Mouse (Mus musculus) c-Kit-positive CD71-negative TER-119-negative erythroid progenitor cells, embryonic 14.5 days (primary cell): Measurements from ENCODE around the gene Hivep3.

ENCODE experiments used
- DNase-seq: peaks from one replicate; pipeline ENCODE4 v3.0.0-alpha.2; 2013; ENCODE audit warnings: low read depth

The Hivep3 gene

GRCm38 (mm10) chr4:120153736-120154135 is 420.2 kb downstream of the Hivep3 start:
- DNase-seq, result no peak

GRCm38 (mm10) chr4:120158714-120159310 is 425.2 kb downstream of the Hivep3 start:
- no peak for DNase-seq

- DNase-seq, result no peak
Observed at GRCm38 (mm10) chr4:120161166-120161949, 427.8 kb downstream of the Hivep3 start, which contains the start of gene Edn2. Gene Edn2 (plus strand): TSS chr4:120161206.

- DNase-seq, result no peak
Observed at GRCm38 (mm10) chr4:120162586-120162985, 429.0 kb downstream of the Hivep3 start.

- no peak for DNase-seq
Observed at GRCm38 (mm10) chr4:120163242-120163641, 429.7 kb downstream of the Hivep3 start.

GRCm38 (mm10) chr4:120164316-120164715 is 430.7 kb downstream of the Hivep3 start:
- DNase-seq, result no peak

- DNase-seq, result no peak
Observed at GRCm38 (mm10) chr4:120167778-120168177, 434.2 kb downstream of the Hivep3 start.

- no peak for DNase-seq
Observed at GRCm38 (mm10) chr4:120168346-120168745, 434.8 kb downstream of the Hivep3 start.

GRCm38 (mm10) chr4:120170387-120170936 is 436.9 kb downstream of the Hivep3 start:
- DNase-seq, result no peak

GRCm38 (mm10) chr4:120172050-120172684 is 438.6 kb downstream of the Hivep3 start:
- DNase-seq, result no peak

GRCm38 (mm10) chr4:120179123-120179522 is 445.5 kb downstream of the Hivep3 start:
- no peak for DNase-seq

GRCm38 (mm10) chr4:120180535-120180934 is 447.0 kb downstream of the Hivep3 start:
- no peak for DNase-seq

GRCm38 (mm10) chr4:120184374-120184991 is 450.9 kb downstream of the Hivep3 start:
- DNase-seq, result no peak

- no peak for DNase-seq
Observed at GRCm38 (mm10) chr4:120186441-120186840, 452.9 kb downstream of the Hivep3 start.

- no peak for DNase-seq
Observed at GRCm38 (mm10) chr4:120186934-120187333, 453.4 kb downstream of the Hivep3 start.
